Mouse (Mus musculus) G1E (cell line): Measurements from ENCODE around the gene Mpg.

Source experiments
- CTCF ChIP-seq: IDR thresholded peaks from 2 replicates; pipeline ENCODE4 v1.5.1; 2012; ENCODE audit warnings: low read depth, low read length, inconsistent platforms, mixed read lengths
- GATA1 ChIP-seq: IDR thresholded peaks from 2 replicates; pipeline ENCODE4 v1.6.1; 2012; ENCODE audit warnings: borderline replicate concordance, low read length, inconsistent platforms, mixed read lengths
- TAL1 ChIP-seq: conservative IDR thresholded peaks from 2 replicates; pipeline ENCODE4 v1.6.1; 2012; ENCODE audit warnings: low read depth, low read length, inconsistent platforms, mixed read lengths

DNA sequence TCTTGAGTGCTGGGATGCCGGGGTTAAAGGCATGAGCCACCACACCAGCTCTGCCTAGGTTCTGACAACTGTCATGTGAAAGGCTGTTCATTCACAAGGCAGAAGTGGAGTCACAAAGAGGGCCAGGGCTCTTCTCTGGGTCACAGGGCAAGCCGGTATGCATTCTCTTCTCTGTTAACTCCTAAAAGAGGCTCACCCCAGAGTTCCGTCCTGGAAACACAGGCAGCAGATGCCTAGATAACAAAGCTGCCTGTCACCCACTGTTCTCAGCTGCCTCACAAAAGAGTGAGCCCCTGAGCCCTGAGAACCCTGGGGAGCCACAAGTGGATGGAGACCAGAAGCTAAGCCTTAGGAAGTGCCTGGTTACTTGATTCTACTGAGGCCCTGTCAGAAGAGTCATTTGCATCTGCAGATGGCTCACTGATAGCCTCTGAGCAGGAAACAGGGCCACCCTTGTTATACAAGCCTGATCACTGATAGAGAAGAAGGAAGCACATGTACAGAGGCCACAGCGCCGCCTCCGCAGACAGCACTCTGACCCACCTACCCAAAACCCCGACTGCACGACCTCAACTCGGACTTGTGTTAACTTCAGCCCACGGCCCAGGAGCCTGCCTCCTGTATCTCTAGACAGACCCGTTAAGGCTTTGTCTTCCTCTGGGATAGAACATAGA, 30.3 kb upstream of the Mpg start:
- TF ChIP-seq TAL1, result no peak
- no peak for TF ChIP-seq CTCF
- no peak for TF ChIP-seq GATA1
